Mouse (Mus musculus) stomach, embryonic 15.5 days (tissue): ENCODE results near the gene Tomm20l. TPM values are rescaled to one million over a fixed set of nuclear protein-coding genes. Genes with fewer than 3 reads are reported as not detected.
"Not testable (repeated sequence)": the region's sequence is repeated elsewhere in the genome, so short reads cannot be mapped to it uniquely, and the experiment has no call there.

Source experiments
- ATAC-seq: fragments of 200-750 bp; cut with Nextera tagmentation; 2 replicates; pipeline ENCODE4 v1.8.0; 2017; ENCODE audit warnings: low read depth, moderate number of reproducible peaks, moderate TSS enrichment; ENCODE audit not compliant: insufficient read depth, low FRiP score
- H3K27ac ChIP-seq: fragments of 300-500 bp; sonication (generic); 2 replicates; pipeline ENCODE4 v1.5.1; 2015; ENCODE audit warnings: mild to moderate bottlenecking, inconsistent platforms
- H3K27me3 ChIP-seq: fragments of 300-500 bp; sonication (generic); replicated peaks from 2 replicates; pipeline ENCODE4 v1.6.1; 2015; ENCODE audit warnings: inconsistent platforms
- H3K36me3 ChIP-seq: fragments of 300-500 bp; sonication (generic); 2 replicates; pipeline ENCODE4 v1.6.1; 2015; ENCODE audit warnings: inconsistent platforms
- H3K4me1 ChIP-seq: fragments of 300-500 bp; sonication (generic); 2 replicates; pipeline ENCODE4 v1.6.1; 2015; ENCODE audit warnings: inconsistent platforms
- H3K4me2 ChIP-seq: fragments of 300-500 bp; sonication (generic); 2 replicates; pipeline ENCODE4 v1.6.1; 2015; ENCODE audit warnings: mild to moderate bottlenecking, inconsistent platforms
- H3K4me3 ChIP-seq: fragments of 300-500 bp; sonication (generic); replicated peaks from 2 replicates; pipeline ENCODE4 v1.5.1; 2015; ENCODE audit warnings: inconsistent platforms
- H3K9ac ChIP-seq: fragments of 300-500 bp; sonication (generic); 2 replicates; pipeline ENCODE4 v1.6.1; 2015; ENCODE audit warnings: inconsistent platforms
- H3K9me3 ChIP-seq: fragments of 300-500 bp; sonication (generic); 2 replicates; pipeline ENCODE4 v1.6.1; 2016; ENCODE audit warnings: inconsistent platforms
- WGBS: fragments of 180-500 bp; shearing (Covaris S2); methylation state at CpG from one replicate; pipeline ENCODE4 v1.1.7; 2015; 5-methylcytosine and 5-hydroxymethylcytosine counted together
- polyA plus RNA-seq: library from polyadenylated mRNA; unstranded; fragments of >200 nt; fragmentation: Nextera tagmentation; extraction: Ambion mirVana; gene quantifications from 2 replicates; pipeline ENCODE4 v1.2.1, GENCODE M21; 2015

The Tomm20l gene
- polyA plus RNA-seq: 0.33 TPM in 1 of 2 replicates, not detected in the other

DNA sequence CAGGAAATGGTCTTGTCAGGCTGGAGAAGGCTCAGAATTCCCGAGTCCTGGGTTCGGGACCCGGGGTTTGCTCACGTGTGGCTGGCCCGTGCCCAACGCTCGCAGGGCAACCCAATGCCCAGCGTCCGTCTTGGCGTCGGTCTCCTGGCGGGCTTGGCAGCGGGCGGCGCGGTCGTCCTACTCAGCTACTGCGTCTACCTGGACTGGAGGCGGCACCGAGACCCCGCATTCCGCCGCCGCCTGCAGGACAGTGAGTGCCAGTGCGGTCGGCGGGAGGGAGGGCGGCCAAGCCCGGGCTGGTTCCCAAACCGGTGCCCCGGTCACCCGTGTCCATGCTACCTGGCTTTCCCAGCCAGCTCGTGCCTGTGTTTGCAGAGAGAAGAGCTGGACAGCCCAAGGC, at the start of gene Tomm20l:
Gene Tomm20l (plus strand): TSS at position 98 of the 400 bp plus-strand sequence.
- Histone ChIP-seq H3K4me2 (peak within 1 kb of the TSS; percentile 54), H3K36me3 (no peaks in the 10 kb centered on the region), H3K9me3 (no peaks in the 10 kb centered on the region), H3K4me3 (peak within 1 kb of the TSS; percentile 25), H3K27me3 (0 out of 2 replicates have a peak, but pooled peaks cover 3% of the 10 kb centered on the region), H3K9ac (no peak within 1 kb of the TSS), H3K27ac (no peak within 1 kb of the TSS), H3K4me1 (0 out of 2 replicates have a peak, but pooled peaks cover 6% of the 10 kb centered on the region)
- 6% methylated on average over 33 of the region's 33 CpGs for WGBS
- no peak; the same call in 1 of the 2 replicates for ATAC-seq

DNA sequence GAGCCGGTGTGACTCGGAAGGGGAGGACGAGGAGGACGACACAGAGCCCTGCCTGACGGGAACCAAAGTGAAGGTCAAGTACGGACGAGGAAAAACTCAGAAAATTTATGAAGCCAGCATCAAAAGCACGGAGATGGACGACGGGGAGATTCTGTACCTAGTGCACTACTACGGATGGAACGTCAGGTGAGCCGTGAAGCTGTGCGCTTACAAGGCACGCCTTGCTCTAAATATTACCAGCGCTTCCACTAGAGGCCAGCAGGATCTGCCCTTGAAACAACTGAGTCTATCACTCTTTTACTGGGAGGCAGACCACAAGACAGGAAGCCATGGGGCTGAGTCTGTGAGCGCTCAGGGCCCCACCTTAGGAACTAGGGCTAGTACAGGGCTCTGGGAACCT, 41.4 kb upstream of the Tomm20l start:
- Histone ChIP-seq H3K4me2 (no peak overlapping the region), H3K27ac (no peak overlapping the region), H3K9ac (no peak overlapping the region), H3K9me3 (no peaks in the 10 kb centered on the region), H3K4me3 (no peak overlapping the region), H3K27me3 (no peaks in the 10 kb centered on the region), H3K4me1 (no peaks in the 10 kb centered on the region), H3K36me3 (peaks cover 39% of the 10 kb centered on the region)
- 90% methylated on average over 17 of the region's 17 CpGs for WGBS
- no peak for ATAC-seq

DNA sequence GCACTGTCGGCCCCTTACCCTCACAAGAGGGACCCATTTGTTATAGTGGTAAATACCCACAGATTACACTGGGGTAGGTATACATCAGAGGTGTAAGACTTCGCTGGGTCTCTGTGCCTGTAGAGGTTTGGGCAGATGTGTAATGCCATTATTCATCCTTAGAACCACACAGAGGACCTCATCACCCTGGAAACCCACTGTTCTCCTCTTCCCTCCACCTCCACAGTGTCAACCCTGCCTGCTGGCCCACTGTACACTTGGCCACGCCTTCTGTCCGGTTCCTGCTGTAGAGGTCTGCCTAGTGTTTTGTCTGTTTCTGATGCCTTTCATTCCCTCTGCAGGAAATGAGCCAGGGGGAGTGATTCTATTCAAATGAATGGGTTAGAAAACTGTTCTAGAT, 39.2 kb upstream of the Tomm20l start:
- Histone ChIP-seq H3K4me3 (no peak overlapping the region), H3K27ac (no peak overlapping the region), H3K4me1 (no peaks in the 10 kb centered on the region), H3K9ac (no peak overlapping the region), H3K27me3 (no peaks in the 10 kb centered on the region), H3K36me3 (peaks cover 55% of the 10 kb centered on the region), H3K4me2 (no peak overlapping the region), H3K9me3 (no peaks in the 10 kb centered on the region)
- 97% methylated on average over 4 of the region's 4 CpGs for WGBS
- ATAC-seq: no peak

DNA sequence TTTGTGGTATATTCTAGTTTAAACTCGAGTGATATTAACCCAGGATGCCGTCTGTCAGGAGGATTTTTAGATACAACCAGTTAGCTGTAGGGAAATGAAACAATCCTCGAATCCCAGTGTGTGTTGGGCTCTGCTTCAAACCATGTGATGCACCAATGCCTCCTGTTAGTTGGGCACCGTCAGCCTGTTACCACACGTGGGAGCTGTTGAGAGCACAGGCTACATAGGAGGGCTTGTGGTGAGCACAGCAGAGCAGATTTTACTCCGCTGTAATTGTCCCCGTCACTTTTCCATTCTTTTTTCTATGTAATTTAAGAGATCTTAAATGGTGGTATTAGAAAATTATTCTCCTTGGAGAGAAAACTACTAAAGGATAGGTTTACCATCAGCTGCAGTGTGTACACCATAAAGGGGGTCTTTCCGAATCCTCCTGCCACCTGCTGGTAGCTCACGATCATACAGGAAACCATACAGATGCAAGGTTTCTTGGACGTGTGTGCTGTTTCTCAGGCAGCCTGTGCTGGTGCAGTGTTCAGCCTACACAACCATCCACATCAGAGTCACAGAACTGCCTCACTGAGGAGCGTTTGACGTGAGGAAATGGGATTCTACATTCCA, 38.0 kb upstream of the Tomm20l start:
- 61% methylated on average over 12 of the region's 12 CpGs for WGBS
- Histone ChIP-seq H3K4me2 (no peak overlapping the region), H3K9ac (no peak overlapping the region), H3K4me1 (no peaks in the 10 kb centered on the region), H3K36me3 (peaks cover 49% of the 10 kb centered on the region), H3K27me3 (no peaks in the 10 kb centered on the region), H3K9me3 (no peaks in the 10 kb centered on the region), H3K27ac (no peak overlapping the region), H3K4me3 (no peak overlapping the region)
- ATAC-seq: no peak

DNA sequence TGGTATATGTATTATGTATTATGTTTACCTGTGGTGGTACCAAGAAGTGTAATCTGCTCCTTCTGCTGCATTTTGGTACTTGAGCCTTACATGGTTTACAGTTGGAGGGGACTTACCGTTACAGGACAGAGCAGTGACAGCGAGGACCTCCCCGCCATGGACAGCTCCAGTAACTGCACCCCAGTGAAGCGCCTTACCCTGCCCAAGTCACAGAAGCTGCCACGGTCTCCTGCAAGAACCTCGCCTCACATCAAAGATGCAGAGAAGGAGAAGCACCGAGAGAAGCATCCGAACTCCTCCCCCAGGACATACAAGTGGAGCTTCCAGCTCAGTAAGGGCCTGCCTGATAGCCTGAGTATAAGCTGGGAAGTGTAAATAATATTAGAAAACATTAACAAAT, 24.9 kb upstream of the Tomm20l start:
- ATAC-seq: no peak
- H3K4me1 ChIP-seq: no peaks in the 10 kb centered on the region
- no peak overlapping the region for H3K4me3 ChIP-seq
- no peak overlapping the region for H3K9ac ChIP-seq
- no peaks in the 10 kb centered on the region for H3K9me3 ChIP-seq
- no peak overlapping the region for H3K27ac ChIP-seq
- H3K4me2 ChIP-seq: no peak overlapping the region
- WGBS: 91% methylated on average over 8 of the region's 8 CpGs
- H3K27me3 ChIP-seq: no peaks in the 10 kb centered on the region
- peaks cover 4% of the 10 kb centered on the region; the same call in 1 of the 2 replicates for H3K36me3 ChIP-seq

DNA sequence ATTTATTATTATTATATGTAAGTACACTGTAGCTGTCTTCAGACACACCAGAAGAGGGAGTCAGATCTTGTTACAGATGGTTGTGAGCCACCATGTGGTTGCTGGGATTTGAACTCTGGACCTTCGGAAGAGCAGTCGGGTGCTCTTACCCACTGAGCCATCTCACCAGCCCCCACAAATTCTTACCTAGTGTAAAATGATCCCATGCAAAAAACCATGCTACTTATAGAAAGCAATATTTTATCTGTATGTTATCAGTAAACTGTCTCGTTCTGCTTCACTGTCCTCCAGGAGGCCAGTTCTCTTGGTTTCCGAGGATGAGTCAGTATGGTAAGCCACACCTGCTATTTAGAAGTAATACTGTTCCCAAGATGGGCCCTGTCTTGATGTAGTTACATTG, 7.0 kb upstream of the Tomm20l start:
- H3K4me1 ChIP-seq, ATAC-seq, H3K27ac ChIP-seq, H3K4me3 ChIP-seq, H3K27me3 ChIP-seq, H3K4me2 ChIP-seq, H3K36me3 ChIP-seq, H3K9ac ChIP-seq, H3K9me3 ChIP-seq: not testable (repeated sequence)
- WGBS: 80% methylated on average over 4 of the region's 4 CpGs

DNA sequence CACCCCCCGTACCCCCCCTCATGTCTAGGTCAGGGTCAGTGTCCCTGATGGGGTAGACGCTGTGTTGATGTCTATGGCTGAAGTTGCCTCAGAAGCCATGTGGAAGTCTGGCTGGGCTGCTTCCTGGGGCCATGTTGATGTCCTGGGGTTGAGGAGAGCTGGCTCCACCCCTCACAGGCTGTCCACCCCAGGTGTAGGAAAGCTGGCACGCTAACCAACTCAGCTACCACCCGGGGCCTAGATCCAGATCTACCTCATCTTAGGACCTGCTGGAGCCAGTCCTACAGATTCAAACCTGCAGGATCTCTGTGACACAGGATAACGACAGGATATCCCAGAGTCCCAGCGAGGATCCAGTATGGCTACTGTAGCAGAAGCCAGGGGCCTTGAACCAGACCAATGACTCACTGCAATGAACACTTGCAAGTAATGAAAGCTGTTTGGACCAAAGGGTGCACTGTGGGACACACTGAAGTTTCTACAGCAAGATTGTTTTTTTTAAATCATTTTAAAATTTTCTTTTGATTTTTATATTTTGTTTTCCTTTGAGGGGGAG, 3.9 kb upstream of the Tomm20l start:
- no peak overlapping the region for H3K4me3 ChIP-seq
- H3K27me3 ChIP-seq: no peaks in the 10 kb centered on the region
- H3K36me3 ChIP-seq: no peaks in the 10 kb centered on the region
- H3K9ac ChIP-seq: no peak overlapping the region
- 0 out of 2 replicates have a peak, but pooled peaks cover 6% of the 10 kb centered on the region for H3K4me1 ChIP-seq
- H3K4me2 ChIP-seq: no peak overlapping the region
- H3K27ac ChIP-seq: no peak overlapping the region
- no peaks in the 10 kb centered on the region for H3K9me3 ChIP-seq
- ATAC-seq: no peak
- 80% methylated on average over 6 of the region's 6 CpGs for WGBS

DNA sequence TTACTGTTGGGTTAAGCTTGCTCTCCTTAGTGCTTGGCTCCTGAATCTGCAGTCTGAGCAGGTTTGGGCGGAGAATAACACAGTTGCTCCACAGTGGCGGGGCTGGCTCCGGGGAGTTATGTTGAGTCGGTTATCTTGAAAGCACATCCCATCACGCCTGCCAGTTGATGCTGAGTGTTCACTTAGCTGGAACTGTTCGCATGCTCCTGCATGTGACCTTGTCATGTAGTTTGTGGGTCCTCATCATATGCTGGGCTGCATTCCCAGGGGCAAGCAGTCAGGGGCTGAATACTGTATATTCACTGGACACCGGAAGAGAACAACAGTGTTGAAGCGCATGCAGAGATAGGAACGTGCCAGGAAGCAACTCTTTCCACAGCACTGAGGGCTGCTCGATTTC, 1.8 kb downstream of the Tomm20l start:
- no peak for ATAC-seq

DNA sequence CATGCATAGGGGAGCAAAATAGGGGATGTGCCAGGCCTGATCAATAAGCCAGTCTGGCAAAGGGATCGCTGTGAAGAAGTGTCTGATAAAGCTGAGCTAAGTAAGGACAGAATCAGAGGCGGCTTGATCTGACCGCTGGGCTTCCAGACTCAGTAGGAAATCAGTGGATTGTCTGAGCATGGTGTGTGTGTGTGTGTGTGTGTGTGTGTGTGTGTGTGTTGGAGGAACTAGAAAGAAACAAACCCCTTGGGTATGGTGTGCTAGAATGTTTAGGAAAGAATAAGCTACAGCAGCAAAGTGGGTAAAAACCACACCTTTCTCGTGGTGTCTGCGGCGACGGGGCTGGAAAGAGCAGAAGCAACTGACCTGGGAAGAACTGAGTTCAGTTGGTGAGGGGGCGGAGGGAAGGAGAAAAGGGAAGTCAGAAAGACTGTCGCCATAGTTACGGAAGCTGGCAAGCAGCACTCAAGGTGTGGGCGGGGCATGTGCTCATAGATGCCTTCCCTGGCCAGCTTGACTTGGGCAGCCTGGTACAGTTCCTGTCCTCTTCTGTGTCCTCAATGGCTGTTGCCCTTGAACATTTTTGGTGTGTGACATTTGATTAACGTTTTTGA, 2.6 kb downstream of the Tomm20l start:
- no peaks in the 10 kb centered on the region for H3K9me3 ChIP-seq
- H3K4me3 ChIP-seq: no peak overlapping the region
- ATAC-seq: peak; percentile 63; the same call in 1 of the 2 replicates
- no peak overlapping the region for H3K27ac ChIP-seq
- WGBS: 26% methylated on average over 12 of the region's 12 CpGs
- H3K4me1 ChIP-seq: 0 out of 2 replicates have a peak, but pooled peaks cover 6% of the 10 kb centered on the region
- no peak overlapping the region for H3K9ac ChIP-seq
- H3K27me3 ChIP-seq: 0 out of 2 replicates have a peak, but pooled peaks cover 3% of the 10 kb centered on the region
- no peaks in the 10 kb centered on the region for H3K36me3 ChIP-seq
- H3K4me2 ChIP-seq: no peak overlapping the region

More for the DNA sequence above, 1.8 kb downstream of the Tomm20l start:
- Histone ChIP-seq H3K9me3 (no peaks in the 10 kb centered on the region), H3K4me2 (no peak overlapping the region), H3K4me1 (0 out of 2 replicates have a peak, but pooled peaks cover 6% of the 10 kb centered on the region), H3K27me3 (0 out of 2 replicates have a peak, but pooled peaks cover 3% of the 10 kb centered on the region), H3K36me3 (no peaks in the 10 kb centered on the region), H3K27ac (no peak overlapping the region), H3K4me3 (no peak overlapping the region), H3K9ac (no peak overlapping the region)
- 76% methylated on average over 10 of the region's 10 CpGs for whole genome bisulfite sequencing

DNA sequence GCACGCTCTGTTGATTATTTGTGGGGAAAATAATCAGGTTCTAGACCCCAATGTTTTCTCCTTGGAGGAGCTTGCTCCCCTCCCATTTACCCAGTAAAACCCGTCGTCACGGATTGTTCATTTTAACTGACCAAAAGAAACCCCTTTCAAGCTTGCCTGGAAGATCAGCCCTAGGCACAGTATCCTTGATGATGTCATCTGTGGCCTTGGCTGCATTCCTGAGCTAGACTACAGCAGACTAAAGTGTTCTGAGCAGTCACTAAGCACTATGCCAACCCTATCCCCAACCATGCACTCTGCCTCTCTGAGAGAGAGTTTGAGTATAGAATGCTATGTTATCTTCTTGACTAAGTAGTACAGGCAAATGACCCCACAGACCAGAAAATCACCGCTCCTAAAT, 5.2 kb downstream of the Tomm20l start:
- 76% methylated on average over 5 of the region's 5 CpGs for WGBS
- H3K27ac ChIP-seq: no peak overlapping the region
- H3K4me2 ChIP-seq: no peak overlapping the region
- 0 out of 2 replicates have a peak, but pooled peaks cover 2% of the 10 kb centered on the region for H3K4me1 ChIP-seq
- H3K4me3 ChIP-seq: no peak overlapping the region
- H3K9me3 ChIP-seq: no peaks in the 10 kb centered on the region
- no peaks in the 10 kb centered on the region for H3K36me3 ChIP-seq
- 0 out of 2 replicates have a peak, but pooled peaks cover 3% of the 10 kb centered on the region for H3K27me3 ChIP-seq
- H3K9ac ChIP-seq: no peak overlapping the region
- no peak for ATAC-seq

DNA sequence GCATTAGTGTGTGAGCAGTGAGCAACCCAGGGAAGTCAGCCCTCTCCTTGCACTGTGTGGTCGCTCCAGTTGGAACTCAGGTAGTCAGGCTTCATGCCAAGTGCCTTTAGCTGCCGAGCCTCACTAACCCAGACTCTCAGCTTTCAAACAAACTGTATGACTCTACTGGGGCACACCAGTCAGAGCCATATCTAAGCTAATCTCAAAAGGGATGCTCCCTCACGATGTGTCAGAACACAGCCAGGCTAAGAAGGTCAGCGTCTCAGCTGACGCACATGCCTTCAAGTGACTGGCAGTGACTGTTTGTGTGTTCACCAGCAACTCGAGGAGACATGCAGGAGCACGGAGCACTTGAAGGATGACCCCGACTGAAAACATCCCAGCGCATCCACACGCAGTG, 11.5 kb downstream of the Tomm20l start:
- no peak for ATAC-seq
- H3K27me3 ChIP-seq: no peaks in the 10 kb centered on the region
- no peak overlapping the region for H3K4me3 ChIP-seq
- H3K9ac ChIP-seq: no peak overlapping the region
- H3K4me2 ChIP-seq: no peak overlapping the region
- 90% methylated on average over 10 of the region's 10 CpGs for WGBS
- H3K36me3 ChIP-seq: peaks cover 25% of the 10 kb centered on the region
- H3K4me1 ChIP-seq: no peaks in the 10 kb centered on the region
- no peaks in the 10 kb centered on the region for H3K9me3 ChIP-seq
- no peak overlapping the region for H3K27ac ChIP-seq

DNA sequence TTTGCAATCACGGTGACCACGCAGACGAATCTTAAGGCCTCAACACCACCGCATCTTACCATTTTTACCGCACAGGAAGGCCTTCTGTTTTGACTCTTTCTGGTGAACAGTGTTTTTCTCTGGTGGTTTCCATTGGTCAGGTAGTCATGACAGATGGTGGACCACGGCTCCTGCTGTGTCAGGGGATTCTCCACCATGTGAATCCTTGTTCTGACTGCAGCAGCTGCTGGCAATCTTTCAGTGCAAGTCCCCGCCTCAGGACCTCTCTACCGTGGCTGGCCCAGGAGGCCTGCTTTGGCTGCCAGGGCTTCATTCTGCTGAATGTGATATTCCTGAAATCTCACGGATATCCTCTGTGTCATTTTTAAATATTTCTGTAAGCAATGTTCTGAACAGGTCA, 12.1 kb downstream of the Tomm20l start:
- H3K36me3 ChIP-seq: peaks cover 25% of the 10 kb centered on the region

More for the DNA sequence above, 12.1 kb downstream of the Tomm20l start:
- Histone ChIP-seq H3K27me3 (no peaks in the 10 kb centered on the region), H3K4me2 (no peak overlapping the region), H3K9me3 (no peaks in the 10 kb centered on the region), H3K27ac (no peak overlapping the region), H3K4me1 (no peaks in the 10 kb centered on the region), H3K4me3 (no peak overlapping the region), H3K9ac (no peak overlapping the region)
- WGBS: 85% methylated on average over 9 of the region's 9 CpGs
- no peak for ATAC-seq
